Mouse (Mus musculus) hindbrain, embryonic 11.5 days (tissue): ENCODE results near the gene Slc8b1. TPM values are rescaled to one million over a fixed set of nuclear protein-coding genes. Genes with fewer than 3 reads are reported as not detected.
"Not testable (repeated sequence)": the region's sequence is repeated elsewhere in the genome, so short reads cannot be mapped to it uniquely, and the experiment has no call there.

ENCODE experiments used
- ATAC-seq: fragments of 200-750 bp; cut with Nextera tagmentation; 2 replicates; pipeline ENCODE4 v1.8.0; 2017; ENCODE audit warnings: mild to moderate bottlenecking, moderate TSS enrichment, moderate library complexity; ENCODE audit not compliant: low FRiP score
- DNase-seq: peaks from one replicate; pipeline ENCODE4 v3.0.0-alpha.2; 2015; ENCODE audit warnings: low spot score
- H3K27ac ChIP-seq: fragments of 300-500 bp; sonication (generic); 2 replicates; pipeline ENCODE4 v1.5.1; 2014; ENCODE audit warnings: mild to moderate bottlenecking, low read depth, low read length
- H3K27me3 ChIP-seq: fragments of 300-500 bp; sonication (generic); 2 replicates; pipeline ENCODE4 v1.6.1; 2014; ENCODE audit warnings: mild to moderate bottlenecking, low read length, moderate library complexity, mixed read lengths; ENCODE audit not compliant: control insufficient read depth, insufficient read depth
- H3K36me3 ChIP-seq: fragments of 300-500 bp; sonication (generic); 2 replicates; pipeline ENCODE4 v1.6.1; 2014; ENCODE audit warnings: mild to moderate bottlenecking, low read length, moderate library complexity, mixed read lengths; ENCODE audit not compliant: control insufficient read depth, insufficient read depth
- H3K4me1 ChIP-seq: fragments of 300-500 bp; sonication (generic); replicated peaks from 2 replicates; pipeline ENCODE4 v1.6.1; 2014; ENCODE audit warnings: low read length, mixed read lengths; ENCODE audit not compliant: control insufficient read depth, insufficient read depth
- H3K4me2 ChIP-seq: fragments of 300-500 bp; sonication (generic); replicated peaks from 2 replicates; pipeline ENCODE4 v1.6.1; 2014; ENCODE audit warnings: mild to moderate bottlenecking, low read depth, low read length
- H3K4me3 ChIP-seq: fragments of 300-500 bp; sonication (generic); 2 replicates; pipeline ENCODE4 v1.5.1; 2014; ENCODE audit warnings: low read depth, low read length
- H3K9ac ChIP-seq: fragments of 300-500 bp; sonication (generic); 2 replicates; pipeline ENCODE4 v1.6.1; 2014; ENCODE audit warnings: low read depth, low read length
- H3K9me3 ChIP-seq: fragments of 300-500 bp; sonication (generic); 2 replicates; pipeline ENCODE4 v1.6.1; 2016; ENCODE audit warnings: low read length; ENCODE audit not compliant: control insufficient read depth
- WGBS: fragments of 180-500 bp; shearing (Covaris S2); extraction: QIAGEN DNeasy Blood & Tissue Kit; methylation state at CpG from one replicate; pipeline ENCODE4 v1.1.7; 2014; 5-methylcytosine and 5-hydroxymethylcytosine counted together
- polyA plus RNA-seq: library from polyadenylated mRNA; unstranded; fragments of >200 nt; fragmentation: Nextera tagmentation; extraction: Ambion mirVana; gene quantifications from 2 replicates; pipeline ENCODE4 v1.2.1, GENCODE M21; 2014

Slc8b1 gene
- polyA plus RNA-seq, 1 experiment from 2014 or later = 1.5 TPM

GRCm38 (mm10) chr5:120490679-120491192, 20.2 kb upstream of the Slc8b1 start:
- H3K27ac ChIP-seq = no peak overlapping the region
- no peak overlapping the region for H3K4me3 ChIP-seq
- 92% methylated on average over 8 of the region's 8 CpGs for WGBS
- H3K4me1 ChIP-seq = no peaks in the 10 kb centered on the region
- H3K27me3 ChIP-seq = no peaks in the 10 kb centered on the region
- no peaks in the 10 kb centered on the region for H3K9me3 ChIP-seq
- H3K9ac ChIP-seq = no peak overlapping the region
- H3K4me2 ChIP-seq = no peak overlapping the region
- 0 out of 2 replicates have a peak, but pooled peaks cover 4% of the 10 kb centered on the region for H3K36me3 ChIP-seq
- ATAC-seq (no peak), DNase-seq (no peak)

- peak; percentile 62 for DNase-seq
- no peaks in the 10 kb centered on the region for H3K27me3 ChIP-seq
- 60% methylated on average over 11 of the region's 11 CpGs for WGBS
- no peak overlapping the region for H3K4me2 ChIP-seq
- H3K27ac ChIP-seq = no peak overlapping the region
- no peaks in the 10 kb centered on the region for H3K36me3 ChIP-seq
- H3K4me3 ChIP-seq = no peak overlapping the region
- H3K9ac ChIP-seq = no peak overlapping the region
- H3K9me3 ChIP-seq = no peaks in the 10 kb centered on the region
- no peak for ATAC-seq
- no peaks in the 10 kb centered on the region for H3K4me1 ChIP-seq
Observed at GRCm38 (mm10) chr5:120492437-120492836, 18.5 kb upstream of the Slc8b1 start.

- H3K36me3 ChIP-seq = no peaks in the 10 kb centered on the region
- no peak overlapping the region for H3K4me3 ChIP-seq
- no peaks in the 10 kb centered on the region for H3K9me3 ChIP-seq
- no peak overlapping the region for H3K27ac ChIP-seq
- no peaks in the 10 kb centered on the region for H3K27me3 ChIP-seq
- ATAC-seq (no peak), DNase-seq (no peak)
- 86% methylated on average over 6 of the region's 6 CpGs for WGBS
- no peak overlapping the region for H3K4me2 ChIP-seq
- H3K4me1 ChIP-seq = no peaks in the 10 kb centered on the region
- no peak overlapping the region for H3K9ac ChIP-seq
Observed at GRCm38 (mm10) chr5:120493440-120493839, 17.5 kb upstream of the Slc8b1 start.

GRCm38 (mm10) chr5:120493873-120494395, 17.0 kb upstream of the Slc8b1 start:
- H3K4me1 ChIP-seq = no peaks in the 10 kb centered on the region
- no peak overlapping the region for H3K27ac ChIP-seq
- no peak for ATAC-seq
- H3K9me3 ChIP-seq = no peaks in the 10 kb centered on the region
- no peak for DNase-seq
- H3K36me3 ChIP-seq = no peaks in the 10 kb centered on the region
- H3K27me3 ChIP-seq = no peaks in the 10 kb centered on the region
- H3K4me3 ChIP-seq = no peak overlapping the region
- WGBS = 82% methylated on average over 9 of the region's 9 CpGs
- no peak overlapping the region for H3K9ac ChIP-seq
- no peak overlapping the region for H3K4me2 ChIP-seq

GRCm38 (mm10) chr5:120495064-120495702, 15.8 kb upstream of the Slc8b1 start:
- H3K4me2 ChIP-seq = no peak overlapping the region
- no peak for DNase-seq
- whole genome bisulfite sequencing = 76% methylated on average over 10 of the region's 10 CpGs
- H3K27me3 ChIP-seq = no peaks in the 10 kb centered on the region
- H3K4me1 ChIP-seq = no peaks in the 10 kb centered on the region
- H3K9me3 ChIP-seq = no peaks in the 10 kb centered on the region
- no peak overlapping the region for H3K27ac ChIP-seq
- no peak overlapping the region for H3K9ac ChIP-seq
- ATAC-seq = no peak
- H3K4me3 ChIP-seq = no peak overlapping the region
- H3K36me3 ChIP-seq = no peaks in the 10 kb centered on the region

- Histone ChIP-seq H3K27me3 (no peaks in the 10 kb centered on the region), H3K27ac (no peak overlapping the region), H3K9me3 (no peaks in the 10 kb centered on the region), H3K4me2 (no peak overlapping the region), H3K4me3 (no peak overlapping the region), H3K4me1 (no peaks in the 10 kb centered on the region), H3K9ac (no peak overlapping the region), H3K36me3 (no peaks in the 10 kb centered on the region)
- WGBS = 90% methylated on average over 13 of the region's 13 CpGs
- no peak for DNase-seq
- no peak for ATAC-seq
Observed at GRCm38 (mm10) chr5:120495703-120496226, 15.2 kb upstream of the Slc8b1 start.

GRCm38 (mm10) chr5:120497071-120497470, 13.9 kb upstream of the Slc8b1 start:
- 88% methylated on average over 3 of the region's 3 CpGs for WGBS
- H3K4me1 ChIP-seq = no peaks in the 10 kb centered on the region
- no peaks in the 10 kb centered on the region for H3K9me3 ChIP-seq
- ATAC-seq (no peak), DNase-seq (no peak)
- H3K27ac ChIP-seq = no peak overlapping the region
- H3K36me3 ChIP-seq = no peaks in the 10 kb centered on the region
- no peak overlapping the region for H3K4me2 ChIP-seq
- no peak overlapping the region for H3K9ac ChIP-seq
- no peak overlapping the region for H3K4me3 ChIP-seq
- H3K27me3 ChIP-seq = no peaks in the 10 kb centered on the region

GRCm38 (mm10) chr5:120499202-120499601, 11.8 kb upstream of the Slc8b1 start:
- Histone ChIP-seq H3K9me3 (no peaks in the 10 kb centered on the region), H3K27ac (no peak overlapping the region), H3K4me2 (no peak overlapping the region), H3K9ac (no peak overlapping the region), H3K4me1 (peaks cover 4% of the 10 kb centered on the region), H3K27me3 (no peaks in the 10 kb centered on the region), H3K4me3 (no peak overlapping the region), H3K36me3 (no peaks in the 10 kb centered on the region)
- 83% methylated on average over 4 of the region's 4 CpGs for WGBS
- DNase-seq = no peak
- no peak for ATAC-seq

GRCm38 (mm10) chr5:120500609-120501008, 10.4 kb upstream of the Slc8b1 start:
- H3K9me3 ChIP-seq, H3K27me3 ChIP-seq: not testable (repeated sequence)

More at GRCm38 (mm10) chr5:120500609-120501008, 10.4 kb upstream of the Slc8b1 start:
- not testable (repeated sequence) for H3K36me3 ChIP-seq, DNase-seq, H3K4me1 ChIP-seq, H3K27ac ChIP-seq, ATAC-seq, H3K4me3 ChIP-seq, H3K9ac ChIP-seq, H3K4me2 ChIP-seq
- 85% methylated on average over 9 of the region's 9 CpGs for WGBS
